Mouse (Mus musculus) heart, postnatal 0 days (tissue): ENCODE measurements around the gene Lmbrd2.

ENCODE experiments used
- CTCF ChIP-seq: IDR thresholded peaks from 2 replicates; pipeline ENCODE4 v1.5.1; 2016; ENCODE audit warnings: antibody characterized with exemption, control low read depth, low read depth
- EP300 ChIP-seq: IDR thresholded peaks from 2 replicates; pipeline ENCODE4 v1.6.1; 2016; ENCODE audit warnings: antibody characterized with exemption, low read depth

- no peak for TF ChIP-seq CTCF
- TF ChIP-seq EP300 = no peak
These were observed 7.5 kb upstream of the Lmbrd2 start for GRCm38 (mm10) chr15:9132693-9133443.
